Mouse (Mus musculus) limb, embryonic 15.5 days (tissue): Measurements from ENCODE around the gene Poln. TPM values are rescaled to one million over a fixed set of nuclear protein-coding genes. Genes with fewer than 3 reads are reported as not detected.

Experiments
- ATAC-seq: fragments of 200-750 bp; cut with Nextera tagmentation; 2 replicates; pipeline ENCODE4 v1.8.0; 2017; ENCODE audit warnings: low read depth, moderate TSS enrichment; ENCODE audit not compliant: insufficient number of reproducible peaks, low FRiP score, low TSS enrichment
- H3K27ac ChIP-seq: fragments of 300-500 bp; sonication (generic); 2 replicates; pipeline ENCODE4 v1.5.1; 2015; ENCODE audit warnings: moderate library complexity, mild to moderate bottlenecking, inconsistent platforms
- H3K27me3 ChIP-seq: fragments of 300-500 bp; sonication (generic); 2 replicates; pipeline ENCODE4 v1.6.1; 2015; ENCODE audit warnings: inconsistent platforms
- H3K36me3 ChIP-seq: fragments of 300-500 bp; sonication (generic); 2 replicates; pipeline ENCODE4 v1.6.1; 2015; ENCODE audit warnings: inconsistent platforms
- H3K4me1 ChIP-seq: fragments of 300-500 bp; sonication (generic); 2 replicates; pipeline ENCODE4 v1.6.1; 2015; ENCODE audit warnings: inconsistent platforms
- H3K4me2 ChIP-seq: fragments of 300-500 bp; sonication (generic); 2 replicates; pipeline ENCODE4 v1.6.1; 2015; ENCODE audit warnings: mild to moderate bottlenecking, inconsistent platforms
- H3K4me3 ChIP-seq: fragments of 300-500 bp; sonication (generic); 2 replicates; pipeline ENCODE4 v1.5.1; 2015; ENCODE audit warnings: mild to moderate bottlenecking, inconsistent platforms
- H3K9ac ChIP-seq: fragments of 300-500 bp; sonication (generic); 2 replicates; pipeline ENCODE4 v1.6.1; 2015; ENCODE audit warnings: inconsistent platforms
- H3K9me3 ChIP-seq: fragments of 300-500 bp; sonication (generic); 2 replicates; pipeline ENCODE4 v1.6.1; 2016; ENCODE audit warnings: inconsistent platforms
- WGBS: fragments of 180-500 bp; shearing (Covaris S2); methylation state at CpG from one replicate; pipeline ENCODE4 v1.1.7; 2015; 5-methylcytosine and 5-hydroxymethylcytosine counted together
- polyA plus RNA-seq: library from polyadenylated mRNA; unstranded; fragments of >200 nt; fragmentation: Nextera tagmentation; extraction: Ambion mirVana; gene quantifications from 2 replicates; pipeline ENCODE4 v1.2.1, GENCODE M21; 2015

The Poln gene
- polyA plus RNA-seq, 1 experiment from 2014 or later: 3.9 TPM

DNA sequence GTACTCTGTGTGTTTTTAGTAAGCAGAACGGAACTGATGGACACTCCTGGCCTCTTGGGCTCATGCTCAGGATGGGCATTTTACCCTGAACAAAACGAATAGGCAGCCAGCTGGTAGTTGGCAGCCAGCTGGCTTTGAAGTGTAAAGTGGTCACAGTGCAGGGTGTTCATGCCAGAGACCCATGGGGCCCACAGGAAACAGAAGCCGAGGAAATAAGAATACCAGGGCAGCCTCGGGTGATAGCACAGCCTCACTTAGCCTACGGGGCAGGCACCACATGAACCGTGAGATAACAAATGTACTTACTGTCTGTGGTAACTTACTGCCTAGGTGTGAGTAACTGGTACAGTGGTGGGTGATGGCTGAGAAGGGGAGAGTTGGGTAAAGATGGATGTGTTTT lies 138.2 kb downstream of the Poln start:
- no peak overlapping the region for H3K4me2 ChIP-seq
- H3K36me3 ChIP-seq: no peaks in the 10 kb centered on the region
- 66% methylated on average over 6 of the region's 6 CpGs for WGBS
- H3K9ac ChIP-seq: no peak overlapping the region
- no peak overlapping the region for H3K4me3 ChIP-seq
- H3K27ac ChIP-seq: no peak overlapping the region
- H3K4me1 ChIP-seq: no peaks in the 10 kb centered on the region
- no peaks in the 10 kb centered on the region for H3K27me3 ChIP-seq
- ATAC-seq: no peak
- H3K9me3 ChIP-seq: no peaks in the 10 kb centered on the region

DNA sequence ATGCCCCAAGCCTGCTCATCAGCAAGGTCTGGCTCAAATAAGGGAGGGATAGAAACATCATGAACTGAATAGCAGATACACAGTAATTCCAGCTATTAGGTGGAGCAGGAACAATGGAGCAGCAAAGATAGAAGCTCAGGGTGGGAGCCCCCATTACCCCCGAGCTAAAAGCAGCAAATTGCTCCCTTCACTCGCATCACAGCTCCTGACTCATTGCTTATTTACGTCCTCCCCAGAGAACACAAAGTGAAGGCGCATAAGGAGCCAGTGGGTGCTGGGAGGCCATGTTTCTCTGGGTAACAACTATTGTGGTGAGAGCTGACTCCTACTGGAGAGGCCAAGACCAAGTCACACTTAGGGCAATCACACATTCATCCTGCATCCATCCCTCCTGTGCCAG lies 139.1 kb downstream of the Poln start:
- Histone ChIP-seq H3K4me3 (no peak overlapping the region), H3K4me2 (no peak overlapping the region), H3K4me1 (no peaks in the 10 kb centered on the region), H3K9me3 (no peaks in the 10 kb centered on the region), H3K36me3 (no peaks in the 10 kb centered on the region), H3K27ac (no peak overlapping the region), H3K9ac (no peak overlapping the region), H3K27me3 (no peaks in the 10 kb centered on the region)
- 48% methylated on average over 4 of the region's 4 CpGs for WGBS
- ATAC-seq: no peak

DNA sequence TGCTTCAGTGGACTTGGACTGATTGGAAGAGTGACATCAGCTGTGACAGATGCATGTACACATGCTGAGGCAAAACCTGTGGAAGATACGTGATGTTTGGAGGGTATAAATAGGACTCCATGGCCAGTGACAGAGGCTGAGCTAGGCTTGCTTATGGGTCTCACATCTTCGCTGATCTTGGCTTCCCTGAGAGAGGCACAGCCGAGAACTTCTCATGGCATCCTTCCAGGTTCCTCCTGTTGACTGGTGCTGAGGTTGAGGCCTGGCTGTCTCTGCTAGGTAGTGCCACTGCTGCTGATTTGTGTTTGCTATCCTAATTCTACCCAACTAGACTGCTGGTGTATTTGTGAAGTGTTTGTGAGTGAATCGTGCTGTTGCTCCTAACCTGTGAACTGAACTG lies 150.3 kb downstream of the Poln start:
- ATAC-seq: no peak
- H3K27me3 ChIP-seq: no peaks in the 10 kb centered on the region
- H3K27ac ChIP-seq: no peak overlapping the region
- no peak overlapping the region for H3K9ac ChIP-seq
- no peak overlapping the region for H3K4me2 ChIP-seq
- no peak overlapping the region for H3K4me3 ChIP-seq
- no peaks in the 10 kb centered on the region for H3K36me3 ChIP-seq
- 83% methylated on average over 4 of the region's 4 CpGs for WGBS
- H3K9me3 ChIP-seq: no peaks in the 10 kb centered on the region
- H3K4me1 ChIP-seq: no peaks in the 10 kb centered on the region

DNA sequence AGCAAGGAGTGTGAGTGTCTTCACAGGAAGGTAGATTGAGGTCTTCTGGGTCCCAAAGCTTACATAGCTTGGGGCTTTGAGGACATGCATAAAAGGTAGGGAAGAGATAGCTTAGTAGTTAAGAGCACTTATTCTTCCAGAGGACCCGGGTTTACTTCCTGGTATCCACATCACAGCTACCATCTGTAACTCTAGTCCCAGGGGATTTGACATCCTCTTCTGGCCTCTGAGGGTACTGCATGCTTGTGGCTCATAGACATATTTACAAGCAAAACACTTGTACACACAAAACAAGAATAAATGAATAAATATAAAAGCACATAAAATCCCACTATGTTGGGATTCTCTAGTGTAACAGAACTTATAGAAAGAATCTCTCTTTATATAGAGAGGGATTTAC lies 154.6 kb downstream of the Poln start:
- Histone ChIP-seq H3K27me3 (0 out of 2 replicates have a peak, but pooled peaks cover 4% of the 10 kb centered on the region), H3K9ac (no peak overlapping the region), H3K4me1 (no peaks in the 10 kb centered on the region), H3K36me3 (no peaks in the 10 kb centered on the region), H3K27ac (no peak overlapping the region), H3K4me3 (no peak overlapping the region), H3K4me2 (no peak overlapping the region), H3K9me3 (no peaks in the 10 kb centered on the region)
- WGBS: 58% methylated on average over 1 of the region's 1 CpGs
- ATAC-seq: no peak

DNA sequence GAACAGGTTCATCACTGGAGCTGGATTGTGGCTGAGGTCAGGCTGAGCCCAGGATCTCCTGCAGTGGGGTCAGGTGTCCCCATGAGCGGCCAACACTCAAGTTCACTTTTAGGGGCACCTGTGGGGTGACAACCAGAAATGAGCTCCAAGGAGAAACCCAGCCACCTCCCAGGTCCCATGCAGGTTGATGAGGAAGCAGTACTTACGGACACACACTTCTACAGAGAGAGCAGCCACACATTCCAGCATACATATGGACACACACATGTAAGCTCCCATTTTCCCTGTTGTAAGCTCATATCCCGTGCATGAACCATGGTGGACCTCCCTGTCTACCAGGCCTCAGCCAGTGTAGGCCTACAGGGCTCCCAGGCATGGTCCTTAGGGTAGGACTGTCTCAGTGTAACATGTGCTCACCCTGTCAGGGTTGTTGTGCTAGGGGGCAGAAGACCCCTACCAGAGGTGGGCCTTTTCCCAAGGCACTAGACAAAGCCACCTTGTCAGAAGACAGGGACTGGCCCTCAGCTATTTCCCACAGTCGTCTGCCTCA lies 161.8 kb downstream of the Poln start:
- 0 out of 2 replicates have a peak, but pooled peaks cover 4% of the 10 kb centered on the region for H3K27me3 ChIP-seq
- H3K36me3 ChIP-seq: no peaks in the 10 kb centered on the region
- no peak for ATAC-seq
- no peak overlapping the region for H3K9ac ChIP-seq
- 74% methylated on average over 4 of the region's 4 CpGs for WGBS
- no peak overlapping the region for H3K4me3 ChIP-seq
- H3K27ac ChIP-seq: no peak overlapping the region
- H3K9me3 ChIP-seq: no peaks in the 10 kb centered on the region
- H3K4me2 ChIP-seq: no peak overlapping the region
- H3K4me1 ChIP-seq: no peaks in the 10 kb centered on the region

DNA sequence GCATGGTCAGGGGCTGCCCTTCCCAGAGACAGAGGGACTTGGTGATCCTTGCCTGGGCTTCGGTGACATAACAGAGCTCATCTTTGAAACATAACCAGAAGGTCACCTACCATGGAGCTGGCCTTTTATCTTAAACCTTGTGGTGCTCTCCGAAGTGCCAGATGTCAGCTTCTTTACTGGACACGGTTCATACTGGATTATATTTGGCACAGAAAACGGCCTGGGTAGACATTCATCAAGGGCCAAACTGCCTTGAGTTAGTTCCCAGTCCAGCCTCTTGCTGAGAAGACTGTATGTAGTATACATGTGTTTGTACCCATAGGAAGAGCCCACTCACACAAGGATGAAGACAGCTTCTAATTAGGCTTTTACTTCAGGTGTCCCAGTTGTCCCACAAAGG lies 162.4 kb downstream of the Poln start:
- Histone ChIP-seq H3K9me3 (no peaks in the 10 kb centered on the region), H3K27ac (no peak overlapping the region), H3K27me3 (0 out of 2 replicates have a peak, but pooled peaks cover 4% of the 10 kb centered on the region), H3K36me3 (no peaks in the 10 kb centered on the region), H3K4me3 (no peak overlapping the region), H3K4me2 (no peak overlapping the region), H3K9ac (no peak overlapping the region), H3K4me1 (no peaks in the 10 kb centered on the region)
- ATAC-seq: no peak
- 80% methylated on average over 4 of the region's 4 CpGs for WGBS

DNA sequence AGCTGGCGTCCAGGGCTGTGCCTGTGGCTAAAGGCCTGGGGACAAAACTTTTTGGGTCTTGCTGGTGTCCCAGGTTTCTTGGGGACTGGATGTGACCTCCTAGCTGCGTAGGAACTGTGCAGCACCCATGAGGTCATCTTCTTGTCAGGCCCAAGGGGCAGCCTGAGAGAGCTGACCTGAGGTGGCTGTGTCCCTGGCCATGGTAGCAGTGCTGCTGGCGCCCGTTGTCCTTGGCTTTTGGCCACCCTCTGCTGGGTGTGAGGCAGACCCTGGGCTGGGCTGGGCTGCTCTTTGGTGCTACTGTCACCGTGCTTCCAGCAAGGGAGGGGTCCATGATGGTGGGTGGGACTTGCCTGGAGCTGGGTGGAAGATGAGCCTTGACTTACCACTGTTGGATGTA lies 164.6 kb downstream of the Poln start:
- no peaks in the 10 kb centered on the region for H3K9me3 ChIP-seq
- no peaks in the 10 kb centered on the region for H3K36me3 ChIP-seq
- H3K4me3 ChIP-seq: no peak overlapping the region
- H3K9ac ChIP-seq: no peak overlapping the region
- whole genome bisulfite sequencing: 77% methylated on average over 5 of the region's 5 CpGs
- peaks cover 9% of the 10 kb centered on the region for H3K27me3 ChIP-seq
- H3K4me1 ChIP-seq: no peaks in the 10 kb centered on the region
- H3K4me2 ChIP-seq: no peak overlapping the region
- H3K27ac ChIP-seq: no peak overlapping the region
- no peak for ATAC-seq

DNA sequence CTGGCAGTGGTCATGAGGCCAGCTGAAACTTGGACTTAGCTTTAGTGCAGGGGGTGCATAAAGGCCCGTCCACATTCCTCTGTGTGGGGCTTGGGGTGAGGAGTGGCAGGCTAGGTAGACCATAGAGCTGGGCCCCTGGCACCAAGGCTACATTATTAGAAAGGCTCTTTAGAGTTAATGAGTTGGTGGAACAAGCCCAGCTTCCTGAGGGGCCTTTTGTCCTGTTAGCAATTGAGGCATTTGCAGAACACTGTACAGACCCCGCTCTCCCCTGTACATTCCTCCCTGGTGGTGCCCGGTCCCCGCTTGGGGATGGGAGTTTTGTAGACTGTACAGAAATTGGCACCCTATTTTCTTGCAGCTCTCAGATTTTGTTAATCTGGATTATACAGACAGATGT lies 166.6 kb downstream of the Poln start:
- ATAC-seq: no peak
- WGBS: 76% methylated on average over 4 of the region's 4 CpGs
- no peak overlapping the region for H3K9ac ChIP-seq
- H3K4me2 ChIP-seq: no peak overlapping the region
- H3K27ac ChIP-seq: no peak overlapping the region
- no peaks in the 10 kb centered on the region for H3K9me3 ChIP-seq
- H3K36me3 ChIP-seq: no peaks in the 10 kb centered on the region
- H3K4me3 ChIP-seq: no peak overlapping the region
- H3K27me3 ChIP-seq: peaks cover 29% of the 10 kb centered on the region
- peaks cover 4% of the 10 kb centered on the region for H3K4me1 ChIP-seq

DNA sequence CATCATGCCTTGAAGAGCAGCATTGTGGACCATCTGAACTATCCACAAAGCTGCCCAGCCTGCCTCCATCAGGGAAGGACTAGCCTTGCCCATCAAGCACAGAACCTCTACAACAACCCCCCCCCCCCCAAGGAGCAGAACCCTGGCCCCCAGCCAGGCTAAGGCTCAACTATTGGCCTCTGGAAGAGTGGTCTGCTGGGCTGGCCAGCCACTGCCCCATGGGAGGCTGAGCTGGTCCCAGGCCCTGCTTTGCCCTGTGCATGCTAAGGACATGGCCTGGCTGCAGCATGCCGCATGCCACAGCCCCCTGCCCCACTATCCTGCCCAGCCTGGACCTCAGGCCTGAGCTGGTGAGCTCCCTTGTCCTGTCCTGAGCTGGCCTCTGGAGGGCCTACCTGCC lies 167.8 kb downstream of the Poln start:
- H3K4me1 ChIP-seq: peaks cover 16% of the 10 kb centered on the region
- no peak overlapping the region for H3K4me3 ChIP-seq
- no peak overlapping the region for H3K4me2 ChIP-seq
- ATAC-seq: no peak
- 92% methylated on average over 1 of the region's 1 CpGs for WGBS
- H3K27ac ChIP-seq: no peak overlapping the region
- H3K9ac ChIP-seq: no peak overlapping the region
- H3K27me3 ChIP-seq: peaks cover 41% of the 10 kb centered on the region
- H3K36me3 ChIP-seq: no peaks in the 10 kb centered on the region
- no peaks in the 10 kb centered on the region for H3K9me3 ChIP-seq

DNA sequence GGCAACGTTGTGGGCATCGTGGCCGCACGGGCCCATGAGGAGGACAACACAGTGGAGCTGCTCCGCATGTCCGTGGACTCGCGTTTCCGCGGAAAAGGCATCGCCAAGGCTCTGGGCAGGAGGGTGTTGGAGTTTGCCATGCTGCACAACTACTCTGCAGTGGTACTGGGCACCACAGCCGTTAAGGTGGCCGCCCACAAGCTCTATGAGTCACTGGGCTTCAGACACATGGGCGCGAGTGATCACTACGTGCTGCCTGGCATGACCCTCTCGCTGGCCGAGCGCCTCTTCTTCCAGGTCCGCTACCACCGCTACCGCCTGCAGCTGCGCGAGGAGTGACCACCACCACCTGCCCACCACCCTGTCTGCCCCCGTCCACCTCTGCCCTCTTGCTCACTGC lies 168.4 kb downstream of the Poln start:
- 96% methylated on average over 25 of the region's 25 CpGs for WGBS
- Histone ChIP-seq H3K36me3 (no peaks in the 10 kb centered on the region), H3K9ac (no peak overlapping the region), H3K27me3 (peaks cover 47% of the 10 kb centered on the region), H3K4me3 (no peak overlapping the region), H3K9me3 (no peaks in the 10 kb centered on the region), H3K27ac (no peak overlapping the region), H3K4me2 (no peak overlapping the region), H3K4me1 (peaks cover 22% of the 10 kb centered on the region)
- no peak for ATAC-seq

DNA sequence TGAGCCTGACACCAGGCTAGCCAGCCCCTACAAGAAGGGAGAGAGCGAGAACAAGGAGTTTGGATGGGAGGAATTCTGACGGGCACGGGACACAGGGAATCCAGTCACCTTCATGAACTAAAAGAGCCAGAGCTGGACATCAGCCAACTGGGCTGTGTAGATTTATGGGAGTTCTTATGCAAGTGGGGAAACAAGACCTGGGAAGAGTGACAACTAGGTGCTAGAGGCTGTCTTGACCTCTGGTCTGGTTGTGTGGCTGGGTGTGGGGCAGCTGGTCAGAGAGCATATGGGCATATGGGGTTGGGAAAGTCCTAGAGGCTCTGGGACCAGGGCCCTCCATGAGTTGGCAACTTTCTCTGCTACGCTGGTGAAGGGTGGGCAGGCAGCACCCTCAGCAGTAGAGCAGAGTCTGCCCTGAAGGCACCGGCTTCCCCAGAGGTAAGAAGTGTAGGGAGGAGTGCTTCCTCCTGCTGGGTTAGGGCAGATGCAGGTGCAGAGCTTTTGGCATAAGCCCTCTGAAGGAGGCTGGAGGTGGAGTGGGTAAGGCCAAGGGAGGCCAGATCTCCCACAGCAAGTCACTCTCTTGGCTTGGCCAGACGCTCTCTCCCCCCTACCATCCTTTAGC lies 169.7 kb downstream of the Poln start:
- 77% methylated on average over 6 of the region's 6 CpGs for WGBS
- H3K27me3 ChIP-seq: peaks cover 59% of the 10 kb centered on the region
- H3K4me1 ChIP-seq: peaks cover 28% of the 10 kb centered on the region
- H3K9me3 ChIP-seq: no peaks in the 10 kb centered on the region
- no peak overlapping the region for H3K4me3 ChIP-seq
- no peak overlapping the region for H3K4me2 ChIP-seq
- no peaks in the 10 kb centered on the region for H3K36me3 ChIP-seq
- no peak overlapping the region for H3K27ac ChIP-seq
- no peak overlapping the region for H3K9ac ChIP-seq
- no peak for ATAC-seq

DNA sequence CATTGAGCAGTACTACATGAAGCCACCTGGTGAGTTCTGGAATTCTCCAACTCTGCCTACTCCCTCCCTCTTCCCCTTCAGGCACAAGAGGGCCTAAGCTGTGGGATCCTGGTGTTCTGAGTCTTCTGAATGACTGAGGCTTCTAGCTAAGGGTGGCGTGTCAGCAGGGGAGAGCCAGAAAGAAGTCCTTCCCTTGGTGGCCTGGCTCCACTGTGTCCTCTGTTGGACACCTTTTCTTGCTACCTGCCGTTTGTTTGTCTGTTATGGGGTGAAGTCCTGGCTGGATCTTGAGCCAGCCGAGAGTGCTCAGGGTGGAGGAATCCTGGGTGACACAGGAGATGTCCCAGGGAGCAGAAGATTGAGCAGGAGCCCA lies 170.8 kb downstream of the Poln start:
- ATAC-seq: no peak
- H3K4me3 ChIP-seq: no peak overlapping the region
- peaks cover 28% of the 10 kb centered on the region for H3K4me1 ChIP-seq
- no peaks in the 10 kb centered on the region for H3K9me3 ChIP-seq
- peaks cover 67% of the 10 kb centered on the region for H3K27me3 ChIP-seq
- no peak overlapping the region for H3K9ac ChIP-seq
- H3K4me2 ChIP-seq: no peak overlapping the region
- H3K36me3 ChIP-seq: no peaks in the 10 kb centered on the region
- 92% methylated on average over 3 of the region's 3 CpGs for WGBS
- no peak overlapping the region for H3K27ac ChIP-seq
